Mouse (Mus musculus): ENCODE measurements around the gene Tars2. TPM values are rescaled to one million over a fixed set of nuclear protein-coding genes. Genes with fewer than 3 reads are reported as not detected.

The Tars2 gene
- polyA plus RNA-seq, 1 experiment from 2014 or later = 28.7 TPM

DNA sequence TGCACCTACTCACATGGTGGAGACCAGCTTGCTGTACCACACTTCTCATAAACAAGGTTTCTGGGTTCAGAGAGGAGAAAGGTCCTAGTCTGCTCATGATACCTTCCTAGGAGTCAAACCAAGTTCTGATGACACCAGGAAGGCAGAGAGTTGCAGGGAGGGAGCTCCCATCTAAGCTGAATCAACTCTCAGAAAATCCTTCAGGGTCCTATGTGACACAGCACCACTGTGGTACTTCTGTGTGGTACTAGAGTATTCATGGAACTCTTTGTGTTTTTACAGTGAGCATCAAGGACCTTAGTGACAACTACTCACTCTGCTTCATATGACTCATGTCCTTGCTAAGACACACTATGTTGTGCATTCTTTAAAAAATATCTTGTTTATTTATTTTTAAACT lies 650 bp upstream of the Tars2 start:
- H3K27me3 ChIP-seq (ENCODE audit: insufficient read depth, low read length) = no peaks in the 10 kb centered on the region
- ATAC-seq (replicated peaks; ENCODE audit: low FRiP score, low read depth) = no peak

DNA sequence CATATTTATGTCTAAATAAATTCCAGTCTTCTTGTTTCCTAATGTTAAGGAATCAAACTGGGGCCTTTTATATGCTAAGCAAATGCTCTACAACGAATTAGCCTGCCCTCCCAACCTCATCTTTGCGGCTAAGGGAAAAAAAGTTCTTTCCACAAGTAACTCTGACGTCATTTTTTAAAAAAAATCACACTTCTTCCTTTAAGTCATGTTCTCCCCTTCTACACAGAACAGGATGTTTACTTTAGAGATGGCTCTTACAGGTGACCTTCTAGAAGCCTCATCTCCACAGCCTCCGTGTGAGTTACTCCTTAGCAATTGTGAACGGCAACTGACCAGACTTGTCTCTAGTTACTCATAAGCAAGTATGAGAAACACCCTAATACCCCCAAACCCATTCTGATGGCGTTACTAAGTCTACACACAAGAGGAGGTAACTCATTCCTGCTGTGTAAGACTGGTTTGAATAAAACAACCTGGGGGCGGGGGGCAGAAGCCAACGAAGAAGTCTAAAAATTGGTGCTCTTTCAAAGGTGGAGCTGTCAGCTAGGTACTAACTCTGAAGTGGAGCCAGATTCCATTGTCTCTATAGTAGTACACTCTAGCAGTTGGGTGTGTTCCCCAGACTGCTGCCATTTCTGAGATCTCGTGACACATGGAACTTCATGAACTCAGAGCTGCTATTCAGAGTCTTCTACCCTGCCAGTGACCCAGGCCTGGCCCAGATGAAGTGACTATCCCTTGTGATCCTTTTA lies 1.4 kb downstream of the Tars2 start:
- no peak for DNase-seq (ENCODE audit: low spot score)
- no peak overlapping the region for H3K4me2 ChIP-seq (ENCODE audit: low read length)
- WGBS = 49% methylated on average over 9 of the region's 9 CpGs
- no peak for ATAC-seq (replicated peaks; ENCODE audit: low FRiP score, low read depth)
- no peak overlapping the region for H3K4me3 ChIP-seq (replicated peaks; ENCODE audit: low read depth, low read length)
- H3K9ac ChIP-seq (ENCODE audit: low read depth, low read length) = no peak overlapping the region
- no peaks in the 10 kb centered on the region for H3K4me1 ChIP-seq (replicated peaks; ENCODE audit: insufficient read depth, low read length)
- H3K9me3 ChIP-seq (replicated peaks; ENCODE audit: low read length) = no peaks in the 10 kb centered on the region
- no peak for TF ChIP-seq CTCF (IDR thresholded peaks at IDR 0.05; ENCODE audit: low read depth)
- 0 out of 2 replicates have a peak, but pooled peaks cover 2% of the 10 kb centered on the region for H3K36me3 ChIP-seq (ENCODE audit: insufficient read depth, low read length)
- no peak overlapping the region for H3K27ac ChIP-seq
- no peaks in the 10 kb centered on the region for H3K27me3 ChIP-seq (ENCODE audit: insufficient read depth, low read length)

More for the DNA sequence above, 650 bp upstream of the Tars2 start:
- Histone ChIP-seq H3K36me3 (ENCODE audit: insufficient read depth, low read length) (peaks cover 17% of the 10 kb centered on the region), H3K4me2 (ENCODE audit: low read length) (no peak overlapping the region), H3K9ac (ENCODE audit: low read depth, low read length) (no peak overlapping the region), H3K9me3 (replicated peaks; ENCODE audit: low read length) (no peaks in the 10 kb centered on the region), H3K4me1 (replicated peaks; ENCODE audit: insufficient read depth, low read length) (no peaks in the 10 kb centered on the region), H3K27ac (no peak overlapping the region), H3K4me3 (replicated peaks; ENCODE audit: low read depth, low read length) (no peak overlapping the region)
- no peak for DNase-seq (ENCODE audit: low spot score)
- TF ChIP-seq CTCF (IDR thresholded peaks at IDR 0.05; ENCODE audit: low read depth) = no peak

DNA sequence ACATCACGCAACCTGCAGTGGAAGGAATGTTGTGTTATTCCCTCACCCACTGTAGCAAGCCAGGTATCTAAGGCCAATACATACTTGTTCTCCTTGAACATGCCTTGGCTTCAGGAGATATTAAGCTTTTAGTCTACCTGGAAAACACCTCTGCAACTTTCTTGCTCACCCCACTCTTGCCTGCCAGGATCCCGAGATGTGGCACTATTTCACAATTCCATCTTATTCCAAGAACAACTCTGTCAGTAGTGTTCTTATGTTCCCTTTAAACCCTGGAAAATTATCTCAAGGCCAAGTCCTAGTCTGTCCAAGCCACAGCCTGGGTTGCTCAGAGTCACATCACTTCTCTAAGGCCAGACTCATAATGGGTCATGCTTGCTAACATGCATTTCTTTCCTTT lies 3.2 kb downstream of the Tars2 start:
- peaks cover 8% of the 10 kb centered on the region; the same call in 1 of the 2 replicates for H3K36me3 ChIP-seq (ENCODE audit: insufficient read depth, low read length)
- H3K9me3 ChIP-seq (replicated peaks; ENCODE audit: low read length) = no peaks in the 10 kb centered on the region
- DNase-seq (ENCODE audit: low spot score) (no peak), ATAC-seq (replicated peaks; ENCODE audit: low FRiP score, low read depth) (no peak)
- TF ChIP-seq CTCF (IDR thresholded peaks at IDR 0.05; ENCODE audit: low read depth) = no peak
- no peak overlapping the region for H3K27ac ChIP-seq
- no peaks in the 10 kb centered on the region for H3K27me3 ChIP-seq (ENCODE audit: insufficient read depth, low read length)
- no peaks in the 10 kb centered on the region for H3K4me1 ChIP-seq (replicated peaks; ENCODE audit: insufficient read depth, low read length)
- no peak overlapping the region for H3K9ac ChIP-seq (ENCODE audit: low read depth, low read length)
- no peak overlapping the region for H3K4me2 ChIP-seq (ENCODE audit: low read length)
- no peak overlapping the region for H3K4me3 ChIP-seq (replicated peaks; ENCODE audit: low read depth, low read length)
- 81% methylated on average over 2 of the region's 2 CpGs for WGBS

DNA sequence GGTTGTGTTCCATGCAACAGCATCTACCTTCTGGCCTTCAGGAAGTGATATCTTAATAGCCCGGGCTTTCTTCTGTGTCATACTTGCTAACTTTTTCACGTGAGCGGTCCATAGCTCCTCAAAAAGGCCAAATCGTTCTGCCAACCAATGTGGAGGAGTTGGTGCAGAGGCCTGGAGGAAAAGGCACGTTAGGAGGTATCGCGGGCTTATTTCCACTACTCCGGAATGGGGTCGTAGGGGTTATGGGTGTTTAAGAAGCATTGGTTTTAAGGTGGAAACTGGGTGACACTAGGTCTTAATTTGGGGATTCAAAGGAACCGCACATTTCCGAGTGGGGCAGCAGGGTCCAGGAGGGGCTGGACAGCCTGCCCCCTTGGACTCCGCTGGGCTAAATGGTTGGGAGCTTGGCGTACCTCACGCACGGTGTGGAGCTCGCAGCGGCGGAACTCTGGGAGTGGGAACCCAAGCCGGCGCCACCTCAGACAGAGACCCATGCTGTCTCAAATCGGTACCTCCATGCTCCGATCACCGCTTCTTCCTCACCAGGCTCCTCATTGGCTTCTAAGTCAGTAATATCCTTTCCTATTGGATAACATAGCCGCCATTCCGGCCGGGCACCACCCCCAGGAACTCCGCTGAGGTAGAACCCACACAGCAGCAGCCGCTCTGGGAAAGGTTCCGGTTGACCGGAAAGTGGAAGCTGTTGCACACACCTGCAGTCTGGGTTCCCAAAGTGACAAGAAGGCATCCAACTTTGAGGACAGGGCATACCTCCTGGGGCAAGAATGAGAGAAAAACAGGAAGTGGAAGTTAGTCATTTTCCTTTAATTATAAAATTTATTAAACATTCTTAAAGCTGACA lies 5.4 kb downstream of the Tars2 start:
- no peaks in the 10 kb centered on the region for H3K9me3 ChIP-seq (replicated peaks; ENCODE audit: low read length)
- under 1% methylated on average over 30 of the region's 30 CpGs for WGBS

DNA sequence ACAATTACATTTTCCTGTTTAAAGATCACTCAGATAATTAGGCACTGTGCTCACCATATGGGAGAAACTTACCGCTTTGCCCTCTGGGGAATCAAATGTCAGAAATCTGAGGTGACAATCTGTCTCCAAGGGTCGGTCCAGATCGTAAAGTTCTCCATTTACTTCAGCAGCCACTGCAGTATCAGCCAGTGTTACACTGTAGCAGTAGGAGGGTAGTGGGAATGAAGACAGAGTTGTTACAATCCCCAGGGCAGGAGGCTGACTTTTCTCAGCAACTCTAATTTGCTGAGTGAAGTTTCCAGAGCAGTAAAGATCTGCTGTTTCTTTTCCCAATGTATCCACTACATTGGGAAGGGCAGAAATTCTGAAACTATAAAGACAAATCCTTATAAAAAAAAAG lies 7.1 kb downstream of the Tars2 start:
- Histone ChIP-seq H3K36me3 (ENCODE audit: insufficient read depth, low read length) (peaks cover 43% of the 10 kb centered on the region), H3K27me3 (ENCODE audit: insufficient read depth, low read length) (no peaks in the 10 kb centered on the region), H3K27ac (no peak overlapping the region), H3K9ac (ENCODE audit: low read depth, low read length) (no peak overlapping the region), H3K4me1 (replicated peaks; ENCODE audit: insufficient read depth, low read length) (no peaks in the 10 kb centered on the region), H3K4me3 (replicated peaks; ENCODE audit: low read depth, low read length) (no peak overlapping the region), H3K4me2 (ENCODE audit: low read length) (no peak overlapping the region), H3K9me3 (replicated peaks; ENCODE audit: low read length) (no peaks in the 10 kb centered on the region)
- DNase-seq (ENCODE audit: low spot score) (no peak), ATAC-seq (replicated peaks; ENCODE audit: low FRiP score, low read depth) (no peak)
- WGBS = 40% methylated on average over 3 of the region's 3 CpGs
- no peak for TF ChIP-seq CTCF (IDR thresholded peaks at IDR 0.05; ENCODE audit: low read depth)

More for the DNA sequence above, 5.4 kb downstream of the Tars2 start:
- H3K9ac ChIP-seq (ENCODE audit: low read depth, low read length) = peak overlapping the region; percentile 77
- no peaks in the 10 kb centered on the region for H3K27me3 ChIP-seq (ENCODE audit: insufficient read depth, low read length)
- TF ChIP-seq CTCF (IDR thresholded peaks at IDR 0.05; ENCODE audit: low read depth) = no peak
- H3K4me3 ChIP-seq (replicated peaks; ENCODE audit: low read depth, low read length) = peak overlapping the region; percentile 81
- peak overlapping the region; percentile 51 for H3K27ac ChIP-seq
- DNase-seq (ENCODE audit: low spot score) (peak; percentile 97), ATAC-seq (replicated peaks; ENCODE audit: low FRiP score, low read depth) (peak; percentile 96)
- H3K36me3 ChIP-seq (ENCODE audit: insufficient read depth, low read length) = peaks cover 30% of the 10 kb centered on the region
- H3K4me2 ChIP-seq (ENCODE audit: low read length) = peak overlapping the region; percentile 66
- no peaks in the 10 kb centered on the region for H3K4me1 ChIP-seq (replicated peaks; ENCODE audit: insufficient read depth, low read length)

DNA sequence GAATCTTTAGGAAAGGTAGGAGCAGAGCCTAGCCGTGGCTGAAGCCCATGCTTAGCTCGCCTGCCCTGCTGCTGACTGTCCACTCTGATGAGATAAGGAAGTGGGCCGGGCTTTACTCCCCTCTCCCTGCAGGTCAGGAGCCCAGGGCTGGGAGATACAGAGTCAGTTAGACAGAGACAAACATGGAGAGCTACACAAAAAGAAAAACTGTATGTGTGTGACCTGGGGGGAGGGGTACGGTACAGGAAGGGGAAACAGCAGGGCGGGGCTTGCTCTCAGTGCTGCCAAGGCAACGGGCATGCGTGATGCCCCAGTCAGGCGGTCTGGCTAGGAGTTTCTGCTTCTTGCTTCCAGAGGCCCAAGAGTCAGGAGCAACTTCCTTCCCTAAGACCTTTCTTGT lies 19.6 kb downstream of the Tars2 start:
- Histone ChIP-seq H3K27me3 (ENCODE audit: insufficient read depth, low read length) (no peaks in the 10 kb centered on the region), H3K9ac (ENCODE audit: low read depth, low read length) (no peak overlapping the region), H3K4me1 (replicated peaks; ENCODE audit: insufficient read depth, low read length) (peaks cover 13% of the 10 kb centered on the region; the same call in 1 of the 2 replicates), H3K36me3 (ENCODE audit: insufficient read depth, low read length) (peaks cover 24% of the 10 kb centered on the region; the same call in 1 of the 2 replicates), H3K4me2 (ENCODE audit: low read length) (no peak overlapping the region), H3K27ac (peak overlapping the region; percentile 82), H3K4me3 (replicated peaks; ENCODE audit: low read depth, low read length) (no peak overlapping the region), H3K9me3 (replicated peaks; ENCODE audit: low read length) (no peaks in the 10 kb centered on the region)
- TF ChIP-seq CTCF (IDR thresholded peaks at IDR 0.05; ENCODE audit: low read depth) = no peak
- DNase-seq (ENCODE audit: low spot score) (peak; percentile 91), ATAC-seq (replicated peaks; ENCODE audit: low FRiP score, low read depth) (peak; percentile 62)
- WGBS = 57% methylated on average over 8 of the region's 8 CpGs
